Mouse (Mus musculus) embryonic facial prominence, embryonic 10.5 days (tissue): Measurements from ENCODE around the gene Dnah3. TPM values are rescaled to one million over a fixed set of nuclear protein-coding genes. Genes with fewer than 3 reads are reported as not detected.
A peak's percentile ranks its signal among the peaks of the same experiment; 100 is the strongest.

ENCODE experiments used
- DNase-seq: peaks from one replicate; pipeline ENCODE4 v3.0.0-alpha.2; 2017; ENCODE audit warnings: low spot score
- H3K27ac ChIP-seq: fragments of 300-500 bp; sonication (generic); replicated peaks from 2 replicates; pipeline ENCODE4 v1.5.1; 2016; ENCODE audit warnings: mild to moderate bottlenecking
- H3K27me3 ChIP-seq: fragments of 300-500 bp; sonication (generic); replicated peaks from 2 replicates; pipeline ENCODE4 v1.6.1; 2016; ENCODE audit warnings: low read depth, mild to moderate bottlenecking; ENCODE audit not compliant: poor library complexity, severe bottlenecking
- H3K36me3 ChIP-seq: fragments of 300-500 bp; sonication (generic); replicated peaks from 2 replicates; pipeline ENCODE4 v1.6.1; 2016; ENCODE audit warnings: mild to moderate bottlenecking, moderate library complexity
- H3K4me1 ChIP-seq: fragments of 300-500 bp; sonication (generic); 2 replicates; pipeline ENCODE4 v1.6.1; 2016
- H3K4me3 ChIP-seq: fragments of 300-500 bp; sonication (generic); 2 replicates; pipeline ENCODE4 v1.5.1; 2016; ENCODE audit warnings: mild to moderate bottlenecking, moderate library complexity
- H3K9me3 ChIP-seq: fragments of 300-500 bp; sonication (generic); 2 replicates; pipeline ENCODE4 v1.6.1; 2016; ENCODE audit warnings: mild to moderate bottlenecking
- WGBS: fragments of 180-500 bp; shearing (Covaris S2); methylation state at CpG from one replicate; pipeline ENCODE4 v1.1.7; 2016; 5-methylcytosine and 5-hydroxymethylcytosine counted together
- polyA plus RNA-seq: library from polyadenylated mRNA; unstranded; fragments of >200 nt; fragmentation: Nextera tagmentation; extraction: Ambion mirVana; gene quantifications from 2 replicates; pipeline ENCODE4 v1.2.1, GENCODE M21; 2016

Dnah3 gene
- polyA plus RNA-seq, 1 experiment from 2014 or later = not detected

GRCm38 (mm10) chr7:119920457-119920856, 174.6 kb downstream of the Dnah3 start:
- H3K27me3 ChIP-seq = no peaks in the 10 kb centered on the region
- no peaks in the 10 kb centered on the region for H3K4me1 ChIP-seq
- H3K9me3 ChIP-seq = no peaks in the 10 kb centered on the region
- DNase-seq = no peak
- no peak overlapping the region for H3K4me3 ChIP-seq
- 61% methylated on average over 2 of the region's 2 CpGs for WGBS
- no peak overlapping the region for H3K27ac ChIP-seq
- H3K36me3 ChIP-seq = no peaks in the 10 kb centered on the region

DNA sequence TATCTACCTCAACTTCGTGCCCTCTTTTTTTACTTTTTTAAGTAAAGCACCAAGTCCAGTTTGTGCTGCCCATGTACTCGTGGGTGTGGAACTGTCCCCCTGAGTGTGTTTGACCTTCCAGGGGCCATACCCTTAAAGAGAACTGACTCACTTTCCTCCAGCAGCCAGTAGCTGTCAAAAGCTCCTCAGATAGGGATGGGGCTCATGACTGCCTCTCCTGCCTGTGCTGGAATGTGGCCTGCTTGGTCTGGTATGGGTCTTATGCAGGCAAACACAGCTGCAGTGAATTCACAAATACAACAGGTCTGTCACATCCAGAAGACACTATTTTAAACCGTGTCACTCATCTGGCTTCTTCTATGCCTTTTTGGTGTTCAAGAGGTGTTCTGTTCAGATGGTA, 183.4 kb downstream of the Dnah3 start:
- Histone ChIP-seq H3K27me3 (no peaks in the 10 kb centered on the region), H3K4me3 (no peak overlapping the region), H3K9me3 (no peaks in the 10 kb centered on the region), H3K36me3 (no peaks in the 10 kb centered on the region), H3K27ac (no peak overlapping the region), H3K4me1 (no peaks in the 10 kb centered on the region)
- DNase-seq = no peak
- 78% methylated on average over 3 of the region's 3 CpGs for WGBS

- Histone ChIP-seq H3K27me3 (no peaks in the 10 kb centered on the region), H3K9me3 (no peaks in the 10 kb centered on the region), H3K4me3 (no peak overlapping the region), H3K36me3 (no peaks in the 10 kb centered on the region), H3K4me1 (no peaks in the 10 kb centered on the region), H3K27ac (no peak overlapping the region)
- no peak for DNase-seq
- 91% methylated on average over 3 of the region's 3 CpGs for WGBS
Measured at GRCm38 (mm10) chr7:119906523-119907215, 188.4 kb downstream of the Dnah3 start.

- Histone ChIP-seq H3K27ac (no peak overlapping the region), H3K36me3 (no peaks in the 10 kb centered on the region), H3K27me3 (no peaks in the 10 kb centered on the region), H3K4me1 (peaks cover 13% of the 10 kb centered on the region), H3K9me3 (no peaks in the 10 kb centered on the region), H3K4me3 (no peak overlapping the region)
- 78% methylated on average over 3 of the region's 3 CpGs for WGBS
- DNase-seq = no peak
Measured at GRCm38 (mm10) chr7:119899386-119900057, 195.6 kb downstream of the Dnah3 start.

- H3K4me1 ChIP-seq = peaks cover 24% of the 10 kb centered on the region
- H3K27me3 ChIP-seq = no peaks in the 10 kb centered on the region
- no peaks in the 10 kb centered on the region for H3K9me3 ChIP-seq
- no peak overlapping the region for H3K4me3 ChIP-seq
- 70% methylated on average over 1 of the region's 1 CpGs for WGBS
- no peak overlapping the region for H3K27ac ChIP-seq
- DNase-seq = no peak
- H3K36me3 ChIP-seq = no peaks in the 10 kb centered on the region
Measured at GRCm38 (mm10) chr7:119898247-119898856, 196.7 kb downstream of the Dnah3 start.

- no peak overlapping the region for H3K27ac ChIP-seq
- no peak overlapping the region for H3K4me3 ChIP-seq
- H3K36me3 ChIP-seq = no peaks in the 10 kb centered on the region
- H3K9me3 ChIP-seq = no peaks in the 10 kb centered on the region
- no peaks in the 10 kb centered on the region for H3K27me3 ChIP-seq
- no peak for DNase-seq
- 92% methylated on average over 8 of the region's 8 CpGs for WGBS
- peaks cover 25% of the 10 kb centered on the region for H3K4me1 ChIP-seq
Measured at GRCm38 (mm10) chr7:119897521-119898109, 197.5 kb downstream of the Dnah3 start.

DNA sequence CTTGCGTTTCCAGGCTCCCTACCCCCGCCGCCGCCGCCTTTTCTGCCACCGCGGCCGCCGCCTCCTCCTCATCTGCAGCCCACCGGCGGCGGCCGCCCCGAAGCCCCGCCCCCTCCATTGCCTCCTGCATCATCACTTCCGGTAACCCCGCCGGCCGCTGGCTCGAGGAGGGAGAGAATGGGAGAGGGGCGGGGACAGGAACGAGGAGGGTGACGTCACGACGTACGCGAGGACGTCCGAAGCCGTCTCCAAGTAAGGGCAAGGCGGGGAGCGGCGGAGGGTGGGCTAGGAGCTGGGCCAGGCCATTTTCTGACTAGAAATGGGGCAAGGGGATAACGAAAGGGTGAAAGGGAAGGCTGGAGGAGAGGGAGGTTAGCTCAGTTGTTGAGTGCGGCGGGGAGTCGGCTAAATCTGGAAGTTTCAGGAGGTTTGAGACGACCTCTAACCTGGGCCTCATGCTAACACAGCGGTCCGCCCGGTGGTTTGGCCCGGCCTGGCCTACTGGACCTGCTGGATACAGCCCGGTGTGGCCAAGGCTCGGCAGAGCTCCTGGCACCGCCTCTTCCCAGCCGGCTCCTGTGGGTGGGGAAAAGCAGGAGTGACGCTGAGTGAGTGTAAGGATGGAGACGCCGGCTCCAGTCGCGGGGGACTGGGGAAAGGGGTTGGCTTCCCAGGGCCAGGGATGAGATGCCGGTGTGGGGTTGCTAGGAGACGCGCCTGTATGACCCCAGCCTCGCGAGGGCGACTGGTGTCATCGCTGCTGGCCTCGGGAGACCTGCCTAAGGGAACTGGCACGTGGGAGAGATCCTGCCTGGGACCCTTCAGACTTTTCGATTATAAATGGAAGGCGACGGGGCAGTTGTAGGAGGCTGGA, 199.2 kb downstream of the Dnah3 start, which contains the start of the genes Lyrm1 and Dcun1d3:
TSS of gene Lyrm1 (plus strand) at position 223 of the 874 bp plus-strand sequence.
TSS of gene Dcun1d3 (minus strand) at position 660 of the 874 bp plus-strand sequence.
- Histone ChIP-seq H3K27me3 (no peaks in the 10 kb centered on the region), H3K9me3 (no peaks in the 10 kb centered on the region), H3K27ac (peak within 1 kb of the TSS; percentile 96), H3K4me1 (peaks cover 25% of the 10 kb centered on the region), H3K4me3 (peak within 1 kb of the TSS; percentile 66), H3K36me3 (no peaks in the 10 kb centered on the region)
- under 1% methylated on average over 63 of the region's 63 CpGs for WGBS
- DNase-seq = peak; percentile 99

GRCm38 (mm10) chr7:119894818-119895544, 200.1 kb downstream of the Dnah3 start:
- Histone ChIP-seq H3K9me3 (no peaks in the 10 kb centered on the region), H3K4me3 (peak overlapping the region; percentile 66), H3K36me3 (no peaks in the 10 kb centered on the region), H3K27me3 (no peaks in the 10 kb centered on the region), H3K27ac (peak overlapping the region; percentile 96), H3K4me1 (peaks cover 25% of the 10 kb centered on the region)
- DNase-seq = no peak
- WGBS = under 1% methylated on average over 15 of the region's 15 CpGs

DNA sequence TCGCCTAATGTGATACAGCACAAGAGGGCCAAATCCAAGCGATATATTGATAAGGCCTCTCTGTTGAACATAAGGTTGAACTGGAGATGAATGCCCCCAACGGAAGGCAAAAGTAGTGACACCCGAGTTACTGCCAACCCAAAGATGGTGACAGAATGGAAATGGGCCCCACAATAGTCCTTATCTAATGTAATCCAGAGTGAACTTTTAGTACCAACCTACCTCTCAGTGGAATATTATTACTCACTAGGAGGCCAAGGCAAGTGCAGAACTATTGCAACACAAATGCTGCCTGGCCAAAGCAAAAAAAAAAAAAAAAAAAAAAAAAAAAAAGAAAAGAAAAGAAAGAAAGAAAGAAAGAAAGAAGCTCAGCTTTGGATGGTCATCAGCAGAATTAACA, 202.3 kb downstream of the Dnah3 start:
- Histone ChIP-seq H3K36me3 (no peaks in the 10 kb centered on the region), H3K27me3 (no peaks in the 10 kb centered on the region), H3K27ac (no peak overlapping the region), H3K4me3 (no peak overlapping the region), H3K4me1 (peaks cover 25% of the 10 kb centered on the region), H3K9me3 (no peaks in the 10 kb centered on the region)
- DNase-seq = no peak
- 90% methylated on average over 4 of the region's 4 CpGs for WGBS

DNA sequence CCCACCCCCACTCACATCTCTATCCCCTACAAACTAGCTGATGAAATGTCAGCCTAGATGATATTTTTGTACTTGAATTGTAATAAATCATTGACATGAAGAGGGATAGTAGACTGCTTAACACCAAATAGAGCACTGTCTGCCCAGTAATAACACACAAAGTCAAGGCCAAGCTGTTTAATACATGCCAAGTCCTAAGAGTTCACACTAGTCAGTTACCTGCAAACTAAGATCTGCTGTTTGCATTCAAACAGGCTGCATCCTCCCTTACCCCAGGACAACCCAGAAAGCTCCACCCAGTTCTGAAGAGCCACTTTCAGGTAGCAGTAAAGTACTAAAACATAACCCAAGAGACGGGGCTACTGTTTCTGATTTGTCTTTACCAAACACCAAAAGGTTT, 202.9 kb downstream of the Dnah3 start:
- Histone ChIP-seq H3K27me3 (no peaks in the 10 kb centered on the region), H3K4me3 (no peak overlapping the region), H3K36me3 (0 out of 2 replicates have a peak, but pooled peaks cover 2% of the 10 kb centered on the region), H3K27ac (no peak overlapping the region), H3K9me3 (no peaks in the 10 kb centered on the region), H3K4me1 (peaks cover 25% of the 10 kb centered on the region)
- no peak for DNase-seq
- WGBS = 92% methylated on average over 1 of the region's 1 CpGs

- no peak for DNase-seq
- no peaks in the 10 kb centered on the region for H3K27me3 ChIP-seq
- no peak overlapping the region for H3K4me3 ChIP-seq
- no peak overlapping the region for H3K27ac ChIP-seq
- no peaks in the 10 kb centered on the region for H3K9me3 ChIP-seq
- no peaks in the 10 kb centered on the region for H3K4me1 ChIP-seq
- 93% methylated on average over 4 of the region's 4 CpGs for WGBS
- peaks cover 11% of the 10 kb centered on the region; the same call in 1 of the 2 replicates for H3K36me3 ChIP-seq
Measured at GRCm38 (mm10) chr7:119887887-119888286, 207.2 kb downstream of the Dnah3 start.
